29 mouse cellular contexts compared by ENCODE assay signal in genomic region chr16:71496478-71497198, GRCm38 (mm10).
DNase-seq lines count a peak whose midpoint lies in the region; ATAC-seq and TF ChIP-seq lines count a peak whose summit lies in the region.
"Had no signal": no experiment of that assay in that cellular context is flagged by ENCODE, and none has a peak within 500 bp of the region (broad histone marks: within the 10 kb centered on the region; RNA-seq: fewer than 3 reads in every experiment).

No protein-coding gene starts in this region.

- WGBS in hindbrain, embryonic 13.5 days: 67% methylated on average over 2 of the region's 2 CpGs
- WGBS in hindbrain, postnatal 0 days: 71% methylated on average over 2 of the region's 2 CpGs
- WGBS in forebrain, embryonic 16.5 days: 20% methylated on average over 2 of the region's 2 CpGs

- ATAC-seq in hindbrain, embryonic 13.5 days (ENCODE audit: low FRiP score): peak; percentile 36; the same call in 1 of the 2 replicates
- no peak for ATAC-seq in hindbrain, postnatal 0 days
- ATAC-seq in forebrain, embryonic 16.5 days: peak; percentile 54; the same call in 1 of the 2 replicates

- TF ChIP-seq POLR2A in brain, embryonic 14.5 days (IDR thresholded peaks at IDR 0.05; ENCODE audit: borderline replicate concordance, extremely low read depth, insufficient read depth, insufficient read length, poor library complexity, severe bottlenecking): no peak

- H3K4me1 ChIP-seq in hindbrain, embryonic 13.5 days (replicated peaks): peaks cover 6% of the 10 kb centered on the region
- H3K4me1 ChIP-seq in hindbrain, postnatal 0 days (ENCODE audit: insufficient read depth, low read length): no peaks in the 10 kb centered on the region
- H3K4me1 ChIP-seq in forebrain, embryonic 16.5 days (replicated peaks; ENCODE audit: control insufficient read depth, insufficient read depth, low read length): peaks cover 3% of the 10 kb centered on the region
- H3K4me1 ChIP-seq: embryonic facial prominence, embryonic 10.5 days; embryonic facial prominence, embryonic 15.5 days; limb, embryonic 12.5 days; liver, embryonic 15.5 days had no signal

- no peak overlapping the region for H3K27ac ChIP-seq in hindbrain, embryonic 13.5 days
- H3K27ac ChIP-seq in hindbrain, postnatal 0 days: no peak overlapping the region
- no peak overlapping the region for H3K27ac ChIP-seq in forebrain, embryonic 16.5 days (ENCODE audit: low read length)
- H3K27ac ChIP-seq: embryonic facial prominence, embryonic 10.5 days; embryonic facial prominence, embryonic 15.5 days; hindbrain, embryonic 15.5 days; layer of hippocampus, adult 2 months; left cerebral cortex, adult 2 months; limb, embryonic 12.5 days; liver, embryonic 15.5 days had no signal

- intact Hi-C loops in heart, postnatal 25 days (cut with DNase I): no loop called here

- H3K4me2 ChIP-seq in hindbrain, embryonic 13.5 days: no peak overlapping the region
- H3K4me2 ChIP-seq in hindbrain, postnatal 0 days (ENCODE audit: low read depth, low read length): no peak overlapping the region
- H3K4me2 ChIP-seq in forebrain, embryonic 16.5 days (ENCODE audit: low read length): no peak overlapping the region
- H3K4me2 ChIP-seq: embryonic facial prominence, embryonic 15.5 days; heart, embryonic 11.5 days; hindbrain, embryonic 15.5 days; limb, embryonic 12.5 days; liver, embryonic 15.5 days; lung, embryonic 14.5 days had no signal

- H3K27me3 ChIP-seq in hindbrain, embryonic 13.5 days: no peaks in the 10 kb centered on the region
- no peaks in the 10 kb centered on the region for H3K27me3 ChIP-seq in hindbrain, postnatal 0 days (ENCODE audit: insufficient read depth, low read length)
- no peaks in the 10 kb centered on the region for H3K27me3 ChIP-seq in forebrain, embryonic 16.5 days (replicated peaks; ENCODE audit: control insufficient read depth, insufficient read depth, low read length)
- H3K27me3 ChIP-seq: embryonic facial prominence, embryonic 15.5 days; hindbrain, embryonic 15.5 days; limb, embryonic 12.5 days; liver, embryonic 15.5 days had no signal

- no peaks in the 10 kb centered on the region for H3K36me3 ChIP-seq in hindbrain, embryonic 13.5 days
- no peaks in the 10 kb centered on the region for H3K36me3 ChIP-seq in hindbrain, postnatal 0 days (ENCODE audit: insufficient read depth, low read length)
- no peaks in the 10 kb centered on the region for H3K36me3 ChIP-seq in forebrain, embryonic 16.5 days (ENCODE audit: control insufficient read depth, insufficient read depth)
- H3K36me3 ChIP-seq: embryonic facial prominence, embryonic 10.5 days; embryonic facial prominence, embryonic 15.5 days; G1E; hindbrain, embryonic 15.5 days; limb, embryonic 12.5 days; liver, embryonic 15.5 days had no signal

- H3K9ac ChIP-seq in hindbrain, embryonic 13.5 days: no peak overlapping the region
- H3K9ac ChIP-seq in hindbrain, postnatal 0 days (replicated peaks; ENCODE audit: low read length): no peak overlapping the region
- H3K9ac ChIP-seq in forebrain, embryonic 16.5 days (replicated peaks; ENCODE audit: low read depth, low read length): no peak overlapping the region
- H3K9ac ChIP-seq: embryonic facial prominence, embryonic 15.5 days; hindbrain, embryonic 15.5 days; limb, embryonic 12.5 days; liver, embryonic 15.5 days; lung, embryonic 14.5 days had no signal

- no peaks in the 10 kb centered on the region for H3K9me3 ChIP-seq in hindbrain, embryonic 13.5 days
- H3K9me3 ChIP-seq in hindbrain, postnatal 0 days (ENCODE audit: low read length): no peaks in the 10 kb centered on the region
- no peaks in the 10 kb centered on the region for H3K9me3 ChIP-seq in forebrain, embryonic 16.5 days (ENCODE audit: control insufficient read depth, low read length)
- H3K9me3 ChIP-seq: embryonic facial prominence, embryonic 10.5 days; embryonic facial prominence, embryonic 15.5 days; G1E; hindbrain, embryonic 15.5 days; limb, embryonic 12.5 days; liver, embryonic 15.5 days had no signal

- DNase-seq in embryo, embryonic 11 days: peak; percentile 4
- DNase-seq in embryo, embryonic 10 days (ENCODE audit: low spot score): no peak
- DNase-seq in hindbrain, postnatal 0 days (ENCODE audit: low spot score): no peak
- DNase-seq in brain, embryonic 14.5 days (ENCODE audit: low read depth): peak; percentile 64
- no peak for DNase-seq in c-Kit-positive CD71-positive TER-119-positive erythroid progenitor cells, embryonic 14.5 days (ENCODE audit: low spot score)
- no peak for DNase-seq in heart, postnatal 25 days (ENCODE audit: low spot score)
- DNase-seq: adrenal gland, adult 8-10 months; cerebellum, adult 11 months; cerebellum, adult 9-10 months; cerebellum, postnatal 36 days; gastrocnemius, postnatal 25 days; heart, adult 18-20 months; kidney, adult 2 months; kidney, postnatal 36 days; lung, embryonic 14.5 days; right cerebral cortex, postnatal 4 days; thymus, adult 2 months; thymus, postnatal 36 days had no signal

- TF ChIP-seq CTCF in hindbrain, postnatal 0 days (IDR thresholded peaks at IDR 0.05; ENCODE audit: low read depth): no peak
- no peak for TF ChIP-seq CTCF in brain, embryonic 14.5 days (IDR thresholded peaks at IDR 0.05; ENCODE audit: borderline replicate concordance, extremely low read depth, insufficient read depth, insufficient read length)

- no peak overlapping the region for H3K4me3 ChIP-seq in hindbrain, embryonic 13.5 days
- no peak overlapping the region for H3K4me3 ChIP-seq in hindbrain, postnatal 0 days (ENCODE audit: low read length)
- no peak overlapping the region for H3K4me3 ChIP-seq in forebrain, embryonic 16.5 days (replicated peaks; ENCODE audit: low read length)
- H3K4me3 ChIP-seq: embryonic facial prominence, embryonic 10.5 days; embryonic facial prominence, embryonic 15.5 days; hindbrain, embryonic 15.5 days; layer of hippocampus, adult 2 months; left cerebral cortex, adult 2 months; limb, embryonic 12.5 days; liver, embryonic 15.5 days had no signal

Comparison
In these comparisons a context has a peak if more than half of its experiments do, and no peak if none do; other contexts are left out.
1. DNase-seq: peak in embryo, embryonic 11 days (single experiment) and brain, embryonic 14.5 days (single experiment); none in embryo, embryonic 10 days (single experiment), hindbrain, postnatal 0 days (single experiment), c-Kit-positive CD71-positive TER-119-positive erythroid progenitor cells, embryonic 14.5 days (single experiment) and heart, postnatal 25 days (single experiment).